Comparison of ENCODE assay signal across 27 mouse cellular contexts in the genomic region with DNA sequence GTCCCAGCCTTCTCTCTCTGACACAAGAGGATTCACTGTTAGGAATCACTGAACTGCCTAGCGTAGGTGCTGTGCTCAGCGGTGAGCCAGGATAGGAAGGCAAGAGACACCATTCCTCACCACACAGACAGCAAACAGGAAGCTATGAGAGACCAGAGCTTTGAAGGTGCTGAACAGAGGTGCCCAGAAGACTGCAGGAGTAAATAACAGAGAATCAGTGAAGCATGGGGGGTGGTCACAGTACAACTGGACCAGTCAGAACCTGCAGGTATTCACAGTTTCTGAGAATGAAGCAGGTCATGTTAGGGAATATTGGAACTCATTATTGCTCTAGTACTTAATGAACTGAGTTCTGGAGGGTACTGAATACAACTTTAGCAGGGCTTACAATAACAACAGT. TPM values are rescaled to one million over a fixed set of nuclear protein-coding genes. Genes with fewer than 3 reads are reported as not detected.
DNase-seq lines count a peak whose midpoint lies in the region; ATAC-seq and TF ChIP-seq lines count a peak whose summit lies in the region.
"Had no signal": no experiment of that assay in that cellular context is flagged by ENCODE, and none has a peak within 500 bp of the region (broad histone marks: within the 10 kb centered on the region; RNA-seq: fewer than 3 reads in every experiment).

No protein-coding gene starts in this region.

- peak overlapping the region; percentile 43; the same call in 1 of the 2 replicates for H3K27ac ChIP-seq in hindbrain, embryonic 10.5 days
- no peak overlapping the region for H3K27ac ChIP-seq in hindbrain, embryonic 13.5 days
- no peak overlapping the region for H3K27ac ChIP-seq in kidney, adult 2 months (ENCODE audit: insufficient read depth, low read depth, low read length)
- H3K27ac ChIP-seq in midbrain, embryonic 11.5 days (ENCODE audit: low read depth, low read length): no peak overlapping the region
- no peak overlapping the region for H3K27ac ChIP-seq in midbrain, embryonic 14.5 days (replicated peaks; ENCODE audit: low read depth, low read length)
- H3K27ac ChIP-seq: forebrain, embryonic 10.5 days; forebrain, embryonic 13.5 days; heart, adult 2 months; heart, embryonic 10.5 days; heart, embryonic 13.5 days; hindbrain, embryonic 12.5 days had no signal

- H3K9ac ChIP-seq in hindbrain, embryonic 13.5 days: no peak overlapping the region
- no peak overlapping the region for H3K9ac ChIP-seq in midbrain, embryonic 11.5 days (ENCODE audit: low read length)
- H3K9ac ChIP-seq in midbrain, embryonic 14.5 days (replicated peaks; ENCODE audit: low read length): no peak overlapping the region
- H3K9ac ChIP-seq: forebrain, embryonic 13.5 days; heart, embryonic 13.5 days; hindbrain, embryonic 12.5 days had no signal

- H3K4me3 ChIP-seq in hindbrain, embryonic 10.5 days: no peak overlapping the region
- no peak overlapping the region for H3K4me3 ChIP-seq in hindbrain, embryonic 13.5 days
- H3K4me3 ChIP-seq in kidney, adult 2 months (ENCODE audit: insufficient read depth, low read depth, low read length): no peak overlapping the region
- no peak overlapping the region for H3K4me3 ChIP-seq in midbrain, embryonic 11.5 days (ENCODE audit: low read depth, low read length)
- H3K4me3 ChIP-seq in midbrain, embryonic 14.5 days (replicated peaks; ENCODE audit: low read depth, low read length): no peak overlapping the region
- H3K4me3 ChIP-seq: forebrain, embryonic 10.5 days; forebrain, embryonic 13.5 days; heart, adult 2 months; heart, embryonic 10.5 days; heart, embryonic 13.5 days; hindbrain, embryonic 12.5 days had no signal

- no peaks in the 10 kb centered on the region for H3K36me3 ChIP-seq in hindbrain, embryonic 10.5 days
- no peaks in the 10 kb centered on the region for H3K36me3 ChIP-seq in hindbrain, embryonic 13.5 days
- no peaks in the 10 kb centered on the region for H3K36me3 ChIP-seq in kidney, adult 2 months (ENCODE audit: control insufficient read depth, insufficient read depth, low read length)
- no peaks in the 10 kb centered on the region for H3K36me3 ChIP-seq in midbrain, embryonic 11.5 days (ENCODE audit: control insufficient read depth, insufficient read depth, low read length)
- no peaks in the 10 kb centered on the region for H3K36me3 ChIP-seq in midbrain, embryonic 14.5 days (ENCODE audit: control insufficient read depth, insufficient read depth, low read length)
- H3K36me3 ChIP-seq: forebrain, embryonic 10.5 days; heart, embryonic 10.5 days; heart, embryonic 13.5 days; hindbrain, embryonic 12.5 days had no signal

- 54% methylated on average over 2 of the region's 2 CpGs for WGBS in hindbrain, embryonic 10.5 days
- 71% methylated on average over 2 of the region's 2 CpGs for WGBS in hindbrain, embryonic 13.5 days
- WGBS in kidney, adult 2 months: 45% methylated on average over 2 of the region's 2 CpGs
- WGBS in midbrain, embryonic 11.5 days: 57% methylated on average over 2 of the region's 2 CpGs
- WGBS in midbrain, embryonic 14.5 days: 65% methylated on average over 2 of the region's 2 CpGs

- H3K9me3 ChIP-seq in hindbrain, embryonic 10.5 days: no peaks in the 10 kb centered on the region
- H3K9me3 ChIP-seq in hindbrain, embryonic 13.5 days: no peaks in the 10 kb centered on the region
- no peaks in the 10 kb centered on the region for H3K9me3 ChIP-seq in midbrain, embryonic 11.5 days (ENCODE audit: control insufficient read depth, low read length)
- no peaks in the 10 kb centered on the region for H3K9me3 ChIP-seq in midbrain, embryonic 14.5 days (ENCODE audit: control insufficient read depth, low read length)
- H3K9me3 ChIP-seq: forebrain, embryonic 10.5 days; forebrain, embryonic 13.5 days; heart, embryonic 10.5 days; heart, embryonic 13.5 days; hindbrain, embryonic 12.5 days had no signal

- no peak for ATAC-seq in hindbrain, embryonic 13.5 days (ENCODE audit: low FRiP score)
- ATAC-seq in midbrain, embryonic 11.5 days (ENCODE audit: low FRiP score): no peak
- no peak for ATAC-seq in midbrain, embryonic 14.5 days (ENCODE audit: low FRiP score, low TSS enrichment)
- ATAC-seq: activated CD4-positive, CD25-positive, alpha-beta regulatory T cell, adult 4 months; forebrain, embryonic 13.5 days; forebrain, embryonic 16.5 days had no signal

- TF ChIP-seq CTCF in kidney, adult 2 months (conservative IDR thresholded peaks at IDR 0.05; ENCODE audit: insufficient read depth, insufficient read length, low read depth, low read length): no peak

- H3K27me3 ChIP-seq in hindbrain, embryonic 10.5 days (ENCODE audit: insufficient read depth, poor library complexity, severe bottlenecking): peaks cover 49% of the 10 kb centered on the region
- peaks cover 12% of the 10 kb centered on the region; the same call in 1 of the 2 replicates for H3K27me3 ChIP-seq in hindbrain, embryonic 13.5 days
- no peaks in the 10 kb centered on the region for H3K27me3 ChIP-seq in kidney, adult 2 months (replicated peaks; ENCODE audit: control insufficient read depth, insufficient read depth, low read length)
- no peaks in the 10 kb centered on the region for H3K27me3 ChIP-seq in midbrain, embryonic 11.5 days (ENCODE audit: control insufficient read depth, insufficient read depth, low read length)
- no peaks in the 10 kb centered on the region for H3K27me3 ChIP-seq in midbrain, embryonic 14.5 days (ENCODE audit: control insufficient read depth, insufficient read depth, low read length)

- no peak for TF ChIP-seq POLR2A in kidney, adult 2 months (IDR thresholded peaks at IDR 0.05; ENCODE audit: low read depth, low read length)

- peaks cover 45% of the 10 kb centered on the region for H3K4me1 ChIP-seq in hindbrain, embryonic 10.5 days (replicated peaks)
- H3K4me1 ChIP-seq in hindbrain, embryonic 13.5 days (replicated peaks): peaks cover 21% of the 10 kb centered on the region
- H3K4me1 ChIP-seq in kidney, adult 2 months (ENCODE audit: control insufficient read depth, insufficient read depth, low read length): 0 out of 2 replicates have a peak, but pooled peaks cover 2% of the 10 kb centered on the region
- peaks cover 7% of the 10 kb centered on the region; the same call in 1 of the 2 replicates for H3K4me1 ChIP-seq in midbrain, embryonic 11.5 days (ENCODE audit: control insufficient read depth, insufficient read depth, low read length)
- H3K4me1 ChIP-seq in midbrain, embryonic 14.5 days (ENCODE audit: control insufficient read depth, insufficient read depth, low read length): peaks cover 9% of the 10 kb centered on the region
- H3K4me1 ChIP-seq: heart, embryonic 10.5 days had no signal

- no peak overlapping the region for H3K4me2 ChIP-seq in hindbrain, embryonic 13.5 days
- H3K4me2 ChIP-seq in midbrain, embryonic 11.5 days: no peak overlapping the region
- H3K4me2 ChIP-seq in midbrain, embryonic 14.5 days (ENCODE audit: low read length): no peak overlapping the region
- H3K4me2 ChIP-seq: forebrain, embryonic 13.5 days; heart, embryonic 13.5 days; hindbrain, embryonic 12.5 days had no signal

- no peak for DNase-seq in hindbrain, embryonic 10.5 days (ENCODE audit: low spot score)
- peak; percentile 82 for DNase-seq in kidney, adult 2 months
- DNase-seq in kidney, postnatal 4 days: no peak
- DNase-seq in midbrain, embryonic 11.5 days (ENCODE audit: low spot score, missing footprints): peak; percentile 12
- no peak for DNase-seq in midbrain, embryonic 14.5 days
- DNase-seq in kidney, postnatal 36 days: peak; percentile 48 to 76
- no peak for DNase-seq in right cerebral cortex, postnatal 4 days
- DNase-seq: adrenal gland, adult 8-10 months; adrenal gland, postnatal 25 days; cerebellum, adult 11-12 months; cerebellum, adult 8-10 months; cerebellum, postnatal 10 days; gastrocnemius, postnatal 10 days; gastrocnemius, postnatal 36 days; heart, adult 2 months; heart, postnatal 14 days; heart, postnatal 4 days had no signal

RNA-seq across cellular contexts. Expression of gene Pla2g2c, which starts 26.3 kb away (rescaled TPM):
- 0.89 and 0.95 TPM in 2 replicates for polyA plus RNA-seq in hindbrain, embryonic 10.5 days (2016; fragmentation: Nextera tagmentation; extraction: Ambion mirVana)
- 0.44 and 0.91 TPM in 2 replicates for polyA plus RNA-seq in hindbrain, embryonic 13.5 days (2015; fragmentation: Nextera tagmentation; extraction: Ambion mirVana)
- polyA plus RNA-seq in kidney, adult 2 months (2012; rRNA removed): 0.87 and 1.2 TPM in 2 replicates
- 0.81 and 0.96 TPM in 2 replicates for polyA plus RNA-seq in midbrain, embryonic 11.5 days (2014; fragmentation: Nextera tagmentation; extraction: Ambion mirVana)
- 0.83 and 0.94 TPM in 2 replicates for polyA plus RNA-seq in midbrain, embryonic 14.5 days (2014; fragmentation: Nextera tagmentation; extraction: Ambion mirVana)
- polyA plus RNA-seq: activated CD4-positive, CD25-positive, alpha-beta regulatory T cell, adult 4 months; forebrain, embryonic 16.5 days; heart, embryonic 16.5 days had no signal

RNA-seq across cellular contexts. Expression of gene Ubxn10, which starts 38.7 kb away (rescaled TPM):
- polyA plus RNA-seq in hindbrain, embryonic 10.5 days (2016; fragmentation: Nextera tagmentation; extraction: Ambion mirVana): 2.3 and 4.6 TPM in 2 replicates
- 3.8 and 4.1 TPM in 2 replicates for polyA plus RNA-seq in hindbrain, embryonic 13.5 days (2015; fragmentation: Nextera tagmentation; extraction: Ambion mirVana)
- 5.6 and 6.8 TPM in 2 replicates for polyA plus RNA-seq in kidney, adult 2 months (2012; rRNA removed)
- polyA plus RNA-seq in midbrain, embryonic 11.5 days (2014; fragmentation: Nextera tagmentation; extraction: Ambion mirVana): 1.5 TPM in 2 replicates
- 3.0 and 3.9 TPM in 2 replicates for polyA plus RNA-seq in midbrain, embryonic 14.5 days (2014; fragmentation: Nextera tagmentation; extraction: Ambion mirVana)
- polyA plus RNA-seq: activated CD4-positive, CD25-positive, alpha-beta regulatory T cell, adult 4 months had no signal

RNA-seq across cellular contexts. Expression of gene Pla2g2f, which starts 59.1 kb away (rescaled TPM):
- polyA plus RNA-seq in hindbrain, embryonic 10.5 days (2016; fragmentation: Nextera tagmentation; extraction: Ambion mirVana): 0.84 and 1.2 TPM in 2 replicates
- polyA plus RNA-seq in hindbrain, embryonic 13.5 days (2015; fragmentation: Nextera tagmentation; extraction: Ambion mirVana): 0.06 and 0.13 TPM in 2 replicates
- 0.03 TPM in 1 of 2 replicates, not detected in the other for polyA plus RNA-seq in kidney, adult 2 months (2012; rRNA removed)
- 0.08 and 0.12 TPM in 2 replicates for polyA plus RNA-seq in midbrain, embryonic 11.5 days (2014; fragmentation: Nextera tagmentation; extraction: Ambion mirVana)
- 0.13 TPM in 1 of 2 replicates, not detected in the other for polyA plus RNA-seq in midbrain, embryonic 14.5 days (2014; fragmentation: Nextera tagmentation; extraction: Ambion mirVana)
- polyA plus RNA-seq: activated CD4-positive, CD25-positive, alpha-beta regulatory T cell, adult 4 months; embryonic facial prominence, embryonic 11.5 days; forebrain, embryonic 10.5 days; forebrain, embryonic 13.5 days; forebrain, embryonic 16.5 days; heart, embryonic 13.5 days; hindbrain, embryonic 12.5 days had no signal

Comparison
In these comparisons a context has a peak if more than half of its experiments do, and no peak if none do; other contexts are left out.
1. DNase-seq: peak in kidney, adult 2 months (single experiment), midbrain, embryonic 11.5 days (single experiment) and kidney, postnatal 36 days (2 of 2); none in hindbrain, embryonic 10.5 days (single experiment), kidney, postnatal 4 days (0 of 2), midbrain, embryonic 14.5 days (single experiment) and right cerebral cortex, postnatal 4 days (single experiment).